Mouse (Mus musculus): ENCODE data around the gene 4930402F06Rik. TPM values are rescaled to one million over a fixed set of nuclear protein-coding genes. Genes with fewer than 3 reads are reported as not detected.

Gene 4930402F06Rik
- polyA plus RNA-seq, 1 experiment from 2014 or later, result not detected

DNA sequence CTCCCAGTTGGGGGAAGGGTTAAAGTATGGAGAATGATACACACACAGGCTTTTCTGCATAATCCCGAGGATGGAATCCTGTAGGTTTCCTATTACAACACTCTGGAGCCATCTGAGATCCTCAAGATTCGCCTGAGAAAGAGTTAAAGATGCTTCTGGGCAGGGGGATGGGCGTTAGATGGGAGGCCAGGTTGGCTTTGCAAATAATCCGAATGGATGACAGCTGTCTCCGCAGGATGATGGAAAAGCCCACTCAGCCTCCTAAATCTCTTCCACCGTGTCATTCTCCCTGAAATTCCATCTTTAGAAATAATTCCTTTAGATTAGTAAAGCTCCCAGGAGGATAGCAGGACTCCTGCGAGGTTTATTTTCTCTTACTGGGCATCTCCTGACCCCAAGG is 61.4 kb downstream of the 4930402F06Rik start:
- no peak overlapping the region; the same call in 1 of the 2 replicates for H3K9ac ChIP-seq
- H3K36me3 ChIP-seq, result no peaks in the 10 kb centered on the region
- 11% methylated on average over 7 of the region's 7 CpGs for WGBS
- no peak for ATAC-seq (ENCODE audit: low FRiP score)
- H3K4me2 ChIP-seq (replicated peaks), result peak overlapping the region; percentile 97
- peaks cover 6% of the 10 kb centered on the region; the same call in 1 of the 2 replicates for H3K27me3 ChIP-seq
- H3K4me1 ChIP-seq, result peaks cover 14% of the 10 kb centered on the region
- H3K9me3 ChIP-seq (replicated peaks), result no peaks in the 10 kb centered on the region
- peak overlapping the region; percentile 63 for H3K4me3 ChIP-seq
- H3K27ac ChIP-seq, result no peak overlapping the region

- Histone ChIP-seq H3K4me1 (peaks cover 14% of the 10 kb centered on the region), H3K27ac (no peak overlapping the region), H3K36me3 (no peaks in the 10 kb centered on the region), H3K27me3 (peaks cover 6% of the 10 kb centered on the region; the same call in 1 of the 2 replicates), H3K4me3 (no peak overlapping the region), H3K4me2 (replicated peaks) (no peak overlapping the region), H3K9me3 (replicated peaks) (no peaks in the 10 kb centered on the region), H3K9ac (no peak overlapping the region)
- ATAC-seq (ENCODE audit: low FRiP score), result no peak
Measured at GRCm38 (mm10) chr2:35333670-35334069, 63.3 kb downstream of the 4930402F06Rik start.

DNA sequence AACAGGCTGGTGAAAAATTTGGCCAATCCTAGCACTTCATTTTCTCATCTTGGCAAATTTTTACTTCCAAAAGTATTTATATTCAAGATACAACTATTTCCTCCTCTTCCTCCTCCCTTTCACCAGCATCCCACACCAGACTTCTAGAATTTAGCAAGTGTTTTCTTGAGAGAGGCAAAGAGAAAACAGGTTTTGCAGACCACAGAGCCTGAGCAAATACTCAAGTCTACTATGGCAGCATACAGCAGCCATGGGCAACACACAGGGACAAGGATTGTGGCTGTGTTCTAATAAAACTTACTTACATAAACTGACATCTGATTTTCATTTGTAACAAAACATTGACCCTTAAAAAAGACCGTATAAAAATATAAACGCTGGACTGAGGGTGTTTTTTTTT is 65.8 kb downstream of the 4930402F06Rik start:
- Histone ChIP-seq H3K27me3 (peaks cover 6% of the 10 kb centered on the region; the same call in 1 of the 2 replicates), H3K36me3 (no peaks in the 10 kb centered on the region), H3K4me2 (replicated peaks) (no peak overlapping the region), H3K9ac (no peak overlapping the region), H3K9me3 (replicated peaks) (no peaks in the 10 kb centered on the region), H3K4me3 (no peak overlapping the region), H3K27ac (no peak overlapping the region), H3K4me1 (peaks cover 9% of the 10 kb centered on the region)
- 74% methylated on average over 2 of the region's 2 CpGs for WGBS
- ATAC-seq (ENCODE audit: low FRiP score), result no peak

DNA sequence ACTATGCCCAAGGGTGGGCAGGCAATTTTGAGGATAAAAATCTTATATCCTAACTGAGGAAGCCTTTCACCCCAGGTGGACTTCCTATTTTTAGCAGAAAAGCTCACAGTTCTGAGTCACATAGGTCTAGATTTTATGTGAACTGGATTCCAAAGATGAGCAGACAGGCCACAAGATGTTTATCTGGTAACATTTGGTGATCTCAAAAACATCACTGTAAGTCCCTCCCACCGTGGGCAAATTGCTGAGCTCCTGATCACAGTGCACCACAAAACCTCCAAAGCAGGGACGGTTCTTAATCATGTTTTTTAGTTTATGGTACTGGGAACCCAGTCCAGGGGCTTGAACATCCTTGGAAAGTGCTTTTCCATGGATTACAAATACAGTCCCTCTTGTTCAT is 67.9 kb downstream of the 4930402F06Rik start:
- H3K4me3 ChIP-seq, result no peak overlapping the region
- no peaks in the 10 kb centered on the region for H3K4me1 ChIP-seq
- no peaks in the 10 kb centered on the region for H3K36me3 ChIP-seq
- ATAC-seq (ENCODE audit: low FRiP score), result no peak
- no peaks in the 10 kb centered on the region for H3K9me3 ChIP-seq (replicated peaks)
- H3K27ac ChIP-seq, result no peak overlapping the region
- H3K27me3 ChIP-seq, result no peaks in the 10 kb centered on the region
- no peak overlapping the region for H3K4me2 ChIP-seq (replicated peaks)
- no peak overlapping the region for H3K9ac ChIP-seq
- WGBS, result 87% methylated on average over 2 of the region's 2 CpGs

- Histone ChIP-seq H3K9ac (no peak overlapping the region), H3K36me3 (no peaks in the 10 kb centered on the region), H3K27me3 (no peaks in the 10 kb centered on the region), H3K4me3 (no peak overlapping the region), H3K4me1 (0 out of 2 replicates have a peak, but pooled peaks cover 4% of the 10 kb centered on the region), H3K9me3 (replicated peaks) (no peaks in the 10 kb centered on the region), H3K4me2 (replicated peaks) (no peak overlapping the region), H3K27ac (no peak overlapping the region)
- ATAC-seq (ENCODE audit: low FRiP score), result no peak
- 51% methylated on average over 11 of the region's 11 CpGs for WGBS
Measured at GRCm38 (mm10) chr2:35328064-35328792, 68.7 kb downstream of the 4930402F06Rik start.

DNA sequence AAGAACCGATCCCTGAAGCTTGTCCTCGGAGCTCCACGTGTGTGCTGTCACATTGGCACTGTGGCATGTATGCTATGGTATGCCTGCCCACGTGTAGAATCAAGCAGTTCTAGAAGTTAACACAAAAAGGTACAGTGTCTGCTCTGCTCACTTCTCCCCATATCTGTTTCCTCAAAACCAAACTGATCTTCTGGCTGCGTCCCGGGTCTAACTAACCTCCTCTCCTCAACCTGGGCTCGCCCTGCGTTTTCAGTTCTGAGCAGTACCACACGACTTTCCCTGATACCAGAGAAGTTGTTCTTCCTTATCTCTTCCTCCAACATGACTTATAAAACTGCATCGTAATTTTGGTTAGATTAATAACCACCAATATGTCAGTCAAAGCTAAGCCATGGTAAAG is 69.4 kb downstream of the 4930402F06Rik start:
- Histone ChIP-seq H3K9ac (no peak overlapping the region), H3K4me2 (replicated peaks) (no peak overlapping the region), H3K27me3 (no peaks in the 10 kb centered on the region), H3K36me3 (no peaks in the 10 kb centered on the region), H3K4me3 (no peak overlapping the region), H3K4me1 (0 out of 2 replicates have a peak, but pooled peaks cover 4% of the 10 kb centered on the region), H3K27ac (no peak overlapping the region), H3K9me3 (replicated peaks) (no peaks in the 10 kb centered on the region)
- 71% methylated on average over 10 of the region's 10 CpGs for WGBS
- no peak for ATAC-seq (ENCODE audit: low FRiP score)

DNA sequence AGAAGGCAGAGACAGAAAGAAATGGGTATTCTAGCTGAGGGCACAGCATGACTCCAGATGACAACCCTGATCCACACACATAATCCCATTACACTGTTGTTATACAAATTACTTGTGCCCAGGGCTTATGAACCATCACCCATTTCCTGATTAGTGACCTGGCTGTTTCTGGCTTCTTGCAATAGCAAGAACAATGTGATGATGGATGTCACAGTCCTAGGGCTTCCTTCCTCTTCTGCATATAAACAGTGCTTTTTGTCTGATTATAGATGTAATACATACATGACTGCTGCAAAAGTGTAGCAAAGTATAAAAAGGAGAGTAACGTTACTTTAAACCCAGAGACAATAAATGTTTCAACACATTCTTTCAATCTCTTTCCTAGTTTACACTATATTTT is 70.0 kb downstream of the 4930402F06Rik start:
- no peaks in the 10 kb centered on the region for H3K9me3 ChIP-seq (replicated peaks)
- peaks cover 9% of the 10 kb centered on the region; the same call in 1 of the 2 replicates for H3K4me1 ChIP-seq
- H3K4me3 ChIP-seq, result no peak overlapping the region
- no peaks in the 10 kb centered on the region for H3K27me3 ChIP-seq
- no peak for ATAC-seq (ENCODE audit: low FRiP score)
- 81% methylated on average over 1 of the region's 1 CpGs for WGBS
- H3K4me2 ChIP-seq (replicated peaks), result no peak overlapping the region
- H3K36me3 ChIP-seq, result no peaks in the 10 kb centered on the region
- no peak overlapping the region for H3K27ac ChIP-seq
- H3K9ac ChIP-seq, result no peak overlapping the region

DNA sequence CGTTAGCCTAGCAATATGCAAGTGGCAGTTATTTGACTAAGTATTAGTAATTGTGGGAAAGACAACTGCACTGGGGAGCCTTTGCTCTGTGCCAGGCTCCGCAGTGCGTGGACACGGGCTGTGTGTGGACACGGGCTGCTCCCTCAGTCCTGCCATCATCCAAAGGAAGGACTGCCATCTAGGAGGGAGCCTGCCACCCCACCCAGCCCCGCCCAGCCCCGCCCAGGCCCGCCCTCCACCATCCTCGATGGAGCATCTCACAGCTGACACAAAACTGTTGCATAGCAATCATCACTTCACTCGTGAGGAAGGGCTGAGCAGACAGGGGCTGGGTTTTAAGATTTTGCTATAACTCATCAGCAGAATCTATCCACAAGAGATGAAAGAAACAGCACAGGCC is 71.0 kb downstream of the 4930402F06Rik start:
- Histone ChIP-seq H3K4me1 (peaks cover 11% of the 10 kb centered on the region; the same call in 1 of the 2 replicates), H3K9me3 (replicated peaks) (no peaks in the 10 kb centered on the region), H3K27me3 (no peaks in the 10 kb centered on the region), H3K4me3 (no peak overlapping the region), H3K9ac (no peak overlapping the region), H3K27ac (no peak overlapping the region), H3K4me2 (replicated peaks) (no peak overlapping the region), H3K36me3 (no peaks in the 10 kb centered on the region)
- ATAC-seq (ENCODE audit: low FRiP score), result no peak
- 74% methylated on average over 10 of the region's 10 CpGs for WGBS

Other genes with a start within 250 kb of the 4930402F06Rik start
- gene Rab14, start 196.1 kb downstream of the 4930402F06Rik start, polyA plus RNA-seq (2016; fragmentation: Nextera tagmentation; extraction: Ambion mirVana), result 380 and 390 TPM in 2 replicates
- gene Gsn, start 140.8 kb downstream of the 4930402F06Rik start, polyA plus RNA-seq (2016; fragmentation: Nextera tagmentation; extraction: Ambion mirVana), result 72.4 and 80.2 TPM in 2 replicates
- gene Stom, start 60.2 kb downstream of the 4930402F06Rik start, polyA plus RNA-seq (2016; fragmentation: Nextera tagmentation; extraction: Ambion mirVana), result 16.6 and 17.0 TPM in 2 replicates
- not detected in 2 replicates for gene 4930568D16Rik, start 29.4 kb downstream of the 4930402F06Rik start, polyA plus RNA-seq (2016; fragmentation: Nextera tagmentation; extraction: Ambion mirVana)
- gene Ggta1, start 66.1 kb upstream of the 4930402F06Rik start, polyA plus RNA-seq (2016; fragmentation: Nextera tagmentation; extraction: Ambion mirVana), result 6.4 and 7.6 TPM in 2 replicates
- 64.8 and 68.1 TPM in 2 replicates for gene Dab2ip, start 161.1 kb upstream of the 4930402F06Rik start, polyA plus RNA-seq (2016; fragmentation: Nextera tagmentation; extraction: Ambion mirVana)